Mouse (Mus musculus) liver, embryonic 11.5 days (tissue): ENCODE measurements at regions not wholly inside any gene's neighbourhood (a gene's known extent, or its start where the extent isn't known, plus 50 kb on each side); places are given as distances from the start of the nearest gene placed in this dataset.

Experiments
- ATAC-seq: fragments of 200-750 bp; cut with Nextera tagmentation; replicated peaks from 2 replicates; pipeline ENCODE4 v1.8.0; 2017; ENCODE audit warnings: moderate number of reproducible peaks, mild to moderate bottlenecking, moderate TSS enrichment, moderate library complexity; ENCODE audit not compliant: low FRiP score
- DNase-seq: peaks from one replicate; pipeline ENCODE4 v3.0.0-alpha.2; 2017; ENCODE audit warnings: low spot score
- H3K27ac ChIP-seq: fragments of 300-500 bp; sonication (generic); 2 replicates; pipeline ENCODE4 v1.5.1; 2014; ENCODE audit warnings: mild to moderate bottlenecking, low read depth, low read length, control low read depth
- H3K27me3 ChIP-seq: fragments of 300-500 bp; sonication (generic); replicated peaks from 2 replicates; pipeline ENCODE4 v1.6.1; 2014; ENCODE audit warnings: low read length, mixed read lengths; ENCODE audit not compliant: control insufficient read depth, insufficient read depth
- H3K36me3 ChIP-seq: fragments of 300-500 bp; sonication (generic); 2 replicates; pipeline ENCODE4 v1.6.1; 2014; ENCODE audit warnings: mild to moderate bottlenecking, low read length, moderate library complexity, mixed read lengths; ENCODE audit not compliant: control insufficient read depth, insufficient read depth
- H3K4me1 ChIP-seq: fragments of 300-500 bp; sonication (generic); replicated peaks from 2 replicates; pipeline ENCODE4 v1.6.1; 2014; ENCODE audit warnings: low read length, mixed read lengths; ENCODE audit not compliant: control insufficient read depth, insufficient read depth
- H3K4me2 ChIP-seq: fragments of 300-500 bp; sonication (generic); 2 replicates; pipeline ENCODE4 v1.6.1; 2014; ENCODE audit warnings: mild to moderate bottlenecking, control low read depth, moderate library complexity
- H3K4me3 ChIP-seq: fragments of 300-500 bp; sonication (generic); 2 replicates; pipeline ENCODE4 v1.5.1; 2014; ENCODE audit warnings: low read depth, low read length, control low read depth
- H3K9ac ChIP-seq: fragments of 300-500 bp; sonication (generic); 2 replicates; pipeline ENCODE4 v1.6.1; 2014; ENCODE audit warnings: low read depth, low read length, control low read depth
- H3K9me3 ChIP-seq: fragments of 300-500 bp; sonication (generic); 2 replicates; pipeline ENCODE4 v1.6.1; 2016; ENCODE audit warnings: low read length, inconsistent platforms, mixed read lengths; ENCODE audit not compliant: control insufficient read depth
- WGBS: fragments of 180-500 bp; shearing (Covaris S2); extraction: QIAGEN DNeasy Blood & Tissue Kit; methylation state at CpG from one replicate; pipeline ENCODE4 v1.1.7; 2014; 5-methylcytosine and 5-hydroxymethylcytosine counted together

DNA sequence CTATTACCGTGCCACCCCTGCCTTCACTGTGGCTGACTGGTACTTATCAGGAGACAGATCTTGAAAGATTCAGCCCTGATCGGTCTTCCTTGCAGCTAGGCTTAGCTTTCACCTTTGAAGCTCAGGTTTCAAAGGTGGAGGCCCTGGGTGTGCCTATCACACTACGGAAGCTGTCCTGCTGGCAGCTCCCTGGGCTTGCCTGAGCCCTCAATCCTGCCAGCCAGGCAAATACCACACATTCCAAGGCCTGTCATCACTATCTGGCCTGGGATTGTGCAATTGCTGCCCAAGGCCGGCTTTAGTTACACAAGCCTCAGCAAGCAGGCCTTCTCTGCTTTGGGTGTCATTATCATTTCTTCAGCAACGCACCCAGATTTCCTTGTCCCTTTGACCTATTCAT is 390.6 kb upstream of the Mmadhc start:
- Histone ChIP-seq H3K4me2 (no peak overlapping the region), H3K4me1 (no peaks in the 10 kb centered on the region), H3K27me3 (no peaks in the 10 kb centered on the region), H3K9me3 (no peaks in the 10 kb centered on the region), H3K9ac (no peak overlapping the region), H3K4me3 (no peak overlapping the region), H3K27ac (no peak overlapping the region), H3K36me3 (no peaks in the 10 kb centered on the region)
- 47% methylated on average over 5 of the region's 5 CpGs for WGBS
- DNase-seq = no peak
- ATAC-seq = no peak

- H3K9me3 ChIP-seq = no peaks in the 10 kb centered on the region
- no peak overlapping the region for H3K4me3 ChIP-seq
- no peak for DNase-seq
- H3K4me2 ChIP-seq = no peak overlapping the region
- H3K4me1 ChIP-seq = no peaks in the 10 kb centered on the region
- no peak for ATAC-seq
- no peaks in the 10 kb centered on the region for H3K36me3 ChIP-seq
- no peak overlapping the region for H3K9ac ChIP-seq
- H3K27me3 ChIP-seq = no peaks in the 10 kb centered on the region; the same call in 1 of the 2 replicates
- 58% methylated on average over 1 of the region's 1 CpGs for WGBS
- no peak overlapping the region for H3K27ac ChIP-seq
These were observed 380.9 kb upstream of the Mmadhc start for GRCm38 (mm10) chr2:50677456-50677855.

GRCm38 (mm10) chr2:50675736-50676550 is 379.3 kb upstream of the Mmadhc start:
- H3K4me2 ChIP-seq = no peak overlapping the region
- no peak overlapping the region for H3K9ac ChIP-seq
- no peak for ATAC-seq
- no peak for DNase-seq
- H3K27ac ChIP-seq = no peak overlapping the region
- H3K9me3 ChIP-seq = no peaks in the 10 kb centered on the region
- no peaks in the 10 kb centered on the region for H3K36me3 ChIP-seq
- no peak overlapping the region for H3K4me3 ChIP-seq
- no peaks in the 10 kb centered on the region; the same call in 1 of the 2 replicates for H3K27me3 ChIP-seq
- WGBS = 75% methylated on average over 7 of the region's 7 CpGs
- no peaks in the 10 kb centered on the region for H3K4me1 ChIP-seq

DNA sequence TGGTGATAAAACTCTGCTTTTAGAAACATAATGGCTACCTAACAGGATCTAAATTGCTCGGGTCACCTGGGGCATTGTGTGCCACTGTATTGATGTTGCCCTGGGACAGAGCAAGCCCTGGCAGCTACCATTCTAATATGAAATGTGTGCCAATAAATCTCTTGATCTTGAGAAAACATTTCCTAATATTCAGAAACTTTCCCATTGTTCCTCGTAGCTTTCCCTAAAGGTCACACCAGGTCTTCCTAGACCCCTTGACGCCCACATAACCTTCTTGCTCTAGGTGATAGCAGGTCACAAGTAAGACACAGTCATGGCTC is 378.2 kb upstream of the Mmadhc start:
- no peak for DNase-seq
- Histone ChIP-seq H3K4me1 (no peaks in the 10 kb centered on the region), H3K4me3 (no peak overlapping the region), H3K9me3 (no peaks in the 10 kb centered on the region), H3K27me3 (no peaks in the 10 kb centered on the region; the same call in 1 of the 2 replicates), H3K36me3 (no peaks in the 10 kb centered on the region), H3K4me2 (no peak overlapping the region), H3K27ac (no peak overlapping the region), H3K9ac (no peak overlapping the region)
- ATAC-seq = no peak
- WGBS = 79% methylated on average over 3 of the region's 3 CpGs

GRCm38 (mm10) chr2:50674151-50674855 is 377.7 kb upstream of the Mmadhc start:
- Histone ChIP-seq H3K9me3 (no peaks in the 10 kb centered on the region), H3K4me2 (no peak overlapping the region), H3K27me3 (no peaks in the 10 kb centered on the region; the same call in 1 of the 2 replicates), H3K27ac (no peak overlapping the region), H3K4me3 (no peak overlapping the region), H3K9ac (no peak overlapping the region), H3K4me1 (no peaks in the 10 kb centered on the region), H3K36me3 (no peaks in the 10 kb centered on the region)
- 85% methylated on average over 7 of the region's 7 CpGs for WGBS
- no peak for ATAC-seq
- no peak for DNase-seq

- ATAC-seq = no peak
- H3K9ac ChIP-seq = no peak overlapping the region
- H3K9me3 ChIP-seq = no peaks in the 10 kb centered on the region
These were observed 372.7 kb upstream of the Mmadhc start for GRCm38 (mm10) chr2:50669297-50669696.

DNA sequence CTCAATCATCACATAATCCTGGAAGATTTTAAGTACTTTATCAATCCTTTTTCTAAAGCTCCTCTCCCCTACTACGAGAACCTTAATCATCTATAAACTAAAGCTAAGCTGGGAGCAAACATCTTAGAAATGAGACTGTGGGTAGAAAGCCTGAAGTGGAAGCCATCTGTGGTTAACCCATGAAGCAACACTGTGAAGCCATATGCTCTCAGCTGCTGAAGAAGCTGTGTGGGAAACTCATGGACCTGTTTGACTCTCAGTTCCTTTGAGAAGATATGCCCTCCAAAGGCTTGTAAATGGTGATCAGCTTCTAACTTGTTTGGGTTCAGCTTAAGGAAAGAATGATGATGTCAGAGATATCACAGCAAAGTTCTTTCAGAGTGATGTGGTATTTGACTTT is 372.2 kb upstream of the Mmadhc start:
- WGBS = 74% methylated on average over 1 of the region's 1 CpGs
- no peaks in the 10 kb centered on the region for H3K36me3 ChIP-seq
- H3K4me1 ChIP-seq = no peaks in the 10 kb centered on the region
- no peaks in the 10 kb centered on the region for H3K27me3 ChIP-seq
- no peak overlapping the region for H3K4me3 ChIP-seq
- ATAC-seq (no peak), DNase-seq (no peak)
- no peak overlapping the region for H3K27ac ChIP-seq
- H3K9me3 ChIP-seq = no peaks in the 10 kb centered on the region
- H3K4me2 ChIP-seq = no peak overlapping the region
- H3K9ac ChIP-seq = no peak overlapping the region

More at GRCm38 (mm10) chr2:50669297-50669696, 372.7 kb upstream of the Mmadhc start:
- H3K4me1 ChIP-seq = no peaks in the 10 kb centered on the region
- H3K4me3 ChIP-seq = no peak overlapping the region
- H3K4me2 ChIP-seq = no peak overlapping the region
- no peak overlapping the region for H3K27ac ChIP-seq
- no peak for DNase-seq
- no peaks in the 10 kb centered on the region for H3K36me3 ChIP-seq
- no peaks in the 10 kb centered on the region; the same call in 1 of the 2 replicates for H3K27me3 ChIP-seq

DNA sequence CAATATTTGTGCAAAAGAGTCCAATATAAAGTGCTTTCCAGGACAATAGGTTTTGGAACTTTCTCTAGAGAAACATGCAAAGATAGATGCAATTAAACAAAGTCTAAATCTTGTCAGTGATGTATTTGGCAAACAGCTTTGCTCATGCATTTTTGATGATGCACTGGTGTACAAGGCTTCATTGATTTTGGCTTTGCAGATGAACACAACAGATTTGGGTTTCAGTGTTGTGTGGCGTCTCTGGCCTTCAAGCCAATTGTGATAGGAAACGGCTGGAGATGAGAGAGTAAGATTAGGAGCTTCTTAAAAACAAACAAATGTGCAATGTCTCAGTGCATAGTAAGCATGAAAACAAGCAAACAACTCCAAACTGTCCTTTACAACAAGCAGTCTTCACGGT is 370.6 kb upstream of the Mmadhc start:
- H3K9ac ChIP-seq = no peak overlapping the region
- H3K4me2 ChIP-seq = no peak overlapping the region
- H3K36me3 ChIP-seq = no peaks in the 10 kb centered on the region
- 60% methylated on average over 3 of the region's 3 CpGs for WGBS
- H3K4me1 ChIP-seq = no peaks in the 10 kb centered on the region
- ATAC-seq (no peak), DNase-seq (no peak)
- no peak overlapping the region for H3K27ac ChIP-seq
- no peaks in the 10 kb centered on the region for H3K27me3 ChIP-seq
- no peak overlapping the region for H3K4me3 ChIP-seq
- H3K9me3 ChIP-seq = no peaks in the 10 kb centered on the region

DNA sequence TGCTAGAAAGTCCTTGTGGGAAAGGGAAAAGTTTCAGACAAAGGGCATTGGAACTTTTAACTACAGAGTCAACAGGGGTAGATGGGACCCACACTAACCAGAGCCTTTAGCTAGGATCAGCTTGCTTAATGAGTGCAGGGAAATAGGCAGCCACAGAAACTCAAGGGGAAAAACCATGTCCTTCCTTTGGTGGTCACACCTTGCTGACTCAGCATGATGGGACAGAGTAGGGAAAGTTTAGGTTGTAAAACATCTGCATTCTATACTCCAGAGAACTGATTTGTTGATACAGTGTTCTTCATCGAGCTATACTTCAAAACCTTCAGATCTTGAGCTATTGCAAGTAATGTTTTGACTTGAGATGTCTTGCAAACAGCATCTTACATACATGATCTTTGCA is 365.9 kb upstream of the Mmadhc start:
- H3K4me3 ChIP-seq = no peak overlapping the region
- H3K27ac ChIP-seq = no peak overlapping the region
- ATAC-seq (no peak), DNase-seq (no peak)
- H3K36me3 ChIP-seq = no peaks in the 10 kb centered on the region
- H3K4me2 ChIP-seq = no peak overlapping the region
- 70% methylated on average over 1 of the region's 1 CpGs for WGBS
- H3K27me3 ChIP-seq = no peaks in the 10 kb centered on the region
- H3K9me3 ChIP-seq = no peaks in the 10 kb centered on the region
- H3K9ac ChIP-seq = no peak overlapping the region
- no peaks in the 10 kb centered on the region for H3K4me1 ChIP-seq
